Mouse (Mus musculus): ENCODE measurements around the gene Ereg.
A peak's percentile ranks its signal among the peaks of the same experiment; 100 is the strongest.

Gene Ereg

GRCm38 (mm10) chr5:91074450-91074950 is at the start of gene Ereg:
TSS of gene Ereg (plus strand) at chr5:91074622.
- peak; percentile 43 for DNase-seq (ENCODE audit: low spot score)

- DNase-seq (ENCODE audit: low spot score) = no peak
These were observed 47.3 kb upstream of the Ereg start, which contains the start of gene Epgn for GRCm38 (mm10) chr5:91027164-91027563. TSS of gene Epgn (plus strand) at chr5:91027464.

DNA sequence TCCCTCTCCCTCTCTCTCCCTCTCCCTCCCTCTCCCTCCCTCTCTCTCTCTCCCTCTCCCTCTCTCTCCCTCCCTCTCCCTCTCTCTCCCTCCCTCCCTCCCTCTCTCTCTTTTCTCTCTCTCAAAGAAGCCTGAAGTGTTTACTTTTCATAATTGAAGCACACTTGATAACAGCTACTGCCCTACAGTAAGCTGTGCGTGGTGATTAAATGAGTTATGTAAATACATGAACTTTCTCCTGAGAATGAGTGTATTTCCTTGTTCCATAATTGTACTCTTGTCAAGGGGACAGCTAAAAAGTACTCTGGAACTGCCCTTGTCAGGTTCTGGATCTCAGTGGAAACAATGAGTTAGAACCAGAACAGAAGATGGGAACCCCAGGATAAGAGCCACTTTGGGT is 46.6 kb upstream of the Ereg start:
- DNase-seq (ENCODE audit: low spot score) = no peak

- no peak for DNase-seq (ENCODE audit: low spot score)
These were observed 43.8 kb upstream of the Ereg start for GRCm38 (mm10) chr5:91030629-91031028.

GRCm38 (mm10) chr5:91035341-91035740 is 39.1 kb upstream of the Ereg start:
- DNase-seq (ENCODE audit: low spot score) = no peak

DNA sequence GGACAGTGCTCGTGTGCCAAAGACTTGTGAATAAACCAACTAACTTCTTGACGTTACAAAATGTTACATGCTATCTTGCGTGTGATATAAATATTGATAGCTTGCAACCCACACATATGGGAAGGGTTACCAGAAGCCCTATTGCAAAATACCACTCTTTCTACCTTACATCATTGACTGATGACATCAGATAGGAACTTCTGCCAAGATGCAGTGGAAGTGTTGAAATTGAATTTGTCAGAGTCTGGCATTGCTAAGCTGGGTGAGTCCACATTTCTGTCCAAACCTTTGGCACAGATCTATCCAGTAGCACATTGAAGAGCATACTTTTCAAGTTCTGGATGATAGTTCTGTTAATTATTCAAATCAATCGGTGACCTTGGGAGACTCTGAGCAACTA is 37.8 kb upstream of the Ereg start:
- DNase-seq (ENCODE audit: low spot score) = no peak

DNA sequence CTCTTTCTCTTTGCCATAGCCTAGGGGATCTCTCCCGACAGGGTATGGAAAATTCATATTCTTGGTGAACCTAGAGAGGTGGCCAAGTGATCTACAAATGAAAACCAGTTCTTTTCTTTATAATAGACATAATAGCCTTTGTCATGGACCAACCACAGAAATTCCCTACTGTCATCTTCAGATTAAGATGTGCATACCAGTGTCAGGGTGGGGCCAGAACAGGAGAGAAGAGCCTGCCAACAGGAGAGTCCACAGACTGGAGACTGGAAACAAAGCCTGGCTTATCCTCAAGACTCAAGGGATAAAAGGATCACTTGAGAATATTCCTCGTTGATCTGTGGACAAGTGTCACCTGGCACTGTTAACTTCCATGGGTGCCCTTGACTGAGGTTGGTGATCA is 36.7 kb upstream of the Ereg start:
- DNase-seq (ENCODE audit: low spot score) = no peak

DNA sequence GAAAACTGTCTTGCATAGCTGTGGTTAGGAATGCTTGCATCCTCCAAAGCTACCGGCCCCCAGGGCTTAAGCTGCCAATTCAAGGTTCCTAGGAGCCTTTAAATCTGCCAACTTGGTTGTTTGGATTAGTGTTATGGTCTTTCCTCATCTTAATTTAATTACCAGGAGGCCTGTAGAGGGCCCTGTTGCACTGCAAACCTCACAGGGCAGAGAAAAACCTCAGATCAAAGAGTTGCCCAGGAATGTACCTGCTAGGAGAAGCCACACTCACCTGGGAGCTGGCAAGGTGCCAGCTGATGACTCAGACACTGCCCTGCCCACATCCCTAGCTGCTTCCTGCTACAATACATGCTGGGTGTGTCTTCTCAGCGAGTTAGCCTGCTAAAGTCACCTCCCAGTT is 35.9 kb upstream of the Ereg start:
- DNase-seq (ENCODE audit: low spot score) = peak; percentile 33

DNA sequence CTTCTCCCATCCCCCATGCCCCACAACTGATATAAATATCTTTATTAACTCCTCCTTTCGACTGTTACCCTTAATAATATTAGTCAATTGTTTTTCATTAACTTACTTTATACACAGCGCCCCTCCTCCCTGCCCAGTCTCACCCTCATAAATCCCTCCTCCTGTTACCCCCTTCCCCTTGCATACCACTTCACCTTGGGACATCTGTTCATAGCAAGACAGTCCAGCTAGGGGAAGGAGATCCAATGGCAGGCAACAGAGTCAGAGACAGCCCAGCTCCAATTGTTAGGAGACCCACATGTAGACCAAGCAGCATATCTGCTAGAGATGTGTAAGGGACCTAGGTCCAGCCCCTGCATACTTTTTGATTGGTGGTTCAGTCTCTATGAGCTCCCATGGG is 35.5 kb upstream of the Ereg start:
- DNase-seq (ENCODE audit: low spot score) = no peak

DNA sequence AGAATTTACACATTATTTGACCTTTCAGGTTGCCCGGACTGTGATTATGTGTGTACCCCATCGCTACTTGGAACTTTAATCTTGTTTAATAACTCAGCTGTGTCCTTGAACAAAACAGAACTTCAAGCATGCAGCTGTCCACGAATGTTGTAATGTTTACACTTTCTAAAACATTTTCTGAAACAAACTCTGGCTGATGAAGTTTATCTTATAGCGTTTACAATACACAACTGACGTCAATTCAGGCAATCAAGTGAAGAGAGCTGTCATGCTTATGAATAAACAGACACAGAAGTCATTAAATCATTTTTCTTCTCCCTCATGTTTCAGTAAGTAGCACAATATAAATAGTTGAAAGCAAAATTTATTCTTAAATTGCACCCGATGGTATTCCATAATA is 26.4 kb upstream of the Ereg start:
- no peak for DNase-seq (ENCODE audit: low spot score)

GRCm38 (mm10) chr5:91048397-91048796 is 26.0 kb upstream of the Ereg start:
- no peak for DNase-seq (ENCODE audit: low spot score)

DNA sequence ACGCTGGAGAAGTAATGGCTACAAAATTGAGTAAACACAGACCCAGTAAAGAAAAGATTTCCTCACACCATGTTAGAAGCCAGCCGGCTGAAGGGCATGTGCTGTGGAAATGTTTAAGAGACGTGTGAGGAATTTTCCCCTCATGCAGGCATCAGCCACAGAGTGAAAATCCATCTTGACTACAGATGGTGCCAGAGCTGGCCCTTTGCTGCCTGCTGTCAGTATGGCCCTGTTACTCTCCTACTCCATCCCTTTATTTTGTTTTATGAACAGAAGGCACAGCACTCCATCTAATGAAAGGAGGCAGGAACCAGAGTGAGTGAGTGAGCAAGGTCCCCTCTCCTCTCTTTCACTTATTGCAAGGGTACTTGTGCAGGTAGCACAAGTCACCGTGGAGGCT is 2.1 kb upstream of the Ereg start:
- DNase-seq (ENCODE audit: low spot score) = no peak

GRCm38 (mm10) chr5:91073626-91074025 is 796 bp upstream of the Ereg start:
- no peak for DNase-seq (ENCODE audit: low spot score)

DNA sequence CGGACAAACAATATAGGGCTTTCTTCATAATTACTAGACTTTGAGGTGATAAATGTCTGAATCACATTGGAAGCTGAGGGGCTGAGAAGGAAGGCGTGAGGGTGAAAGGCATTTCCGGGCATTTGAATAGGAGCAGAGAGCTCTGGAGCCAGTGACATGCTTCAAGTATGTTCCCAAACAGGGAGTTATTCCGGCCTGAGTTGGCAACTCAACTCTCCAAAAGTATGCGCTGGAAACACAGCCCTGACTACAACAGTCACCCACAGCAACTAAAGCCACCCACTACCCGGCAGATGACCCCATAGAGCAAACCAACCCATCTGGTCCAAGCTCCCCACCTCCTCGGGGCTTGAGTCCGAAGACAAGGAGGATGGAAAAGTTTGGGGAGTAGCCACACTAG is 396 bp upstream of the Ereg start:
- DNase-seq (ENCODE audit: low spot score) = no peak

GRCm38 (mm10) chr5:91075021-91075420 is 599 bp downstream of the Ereg start:
- no peak for DNase-seq (ENCODE audit: low spot score)

- DNase-seq (ENCODE audit: low spot score) = no peak
These were observed 8.6 kb downstream of the Ereg start for GRCm38 (mm10) chr5:91083016-91083415.

DNA sequence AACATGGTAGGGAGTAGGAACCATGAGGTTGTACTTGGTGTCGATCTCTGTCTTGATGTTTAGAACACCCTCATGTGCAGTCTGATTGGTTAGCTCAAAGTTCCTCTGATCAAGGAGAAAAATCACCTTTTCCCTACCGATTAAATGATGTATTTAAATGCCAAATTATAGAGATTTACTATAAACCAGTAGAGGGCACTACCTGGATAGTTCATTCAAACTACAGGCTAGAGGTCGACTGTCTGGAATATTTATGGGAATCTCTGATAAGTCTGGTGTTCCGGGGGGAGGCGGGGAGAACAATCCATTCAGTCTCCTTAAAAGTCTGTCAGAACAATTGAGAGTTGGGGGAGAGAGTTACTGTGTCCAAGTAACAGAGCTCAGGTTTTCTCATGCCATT is 10.9 kb downstream of the Ereg start:
- DNase-seq (ENCODE audit: low spot score) = no peak

GRCm38 (mm10) chr5:91090301-91090700 is 15.9 kb downstream of the Ereg start:
- no peak for DNase-seq (ENCODE audit: low spot score)

DNA sequence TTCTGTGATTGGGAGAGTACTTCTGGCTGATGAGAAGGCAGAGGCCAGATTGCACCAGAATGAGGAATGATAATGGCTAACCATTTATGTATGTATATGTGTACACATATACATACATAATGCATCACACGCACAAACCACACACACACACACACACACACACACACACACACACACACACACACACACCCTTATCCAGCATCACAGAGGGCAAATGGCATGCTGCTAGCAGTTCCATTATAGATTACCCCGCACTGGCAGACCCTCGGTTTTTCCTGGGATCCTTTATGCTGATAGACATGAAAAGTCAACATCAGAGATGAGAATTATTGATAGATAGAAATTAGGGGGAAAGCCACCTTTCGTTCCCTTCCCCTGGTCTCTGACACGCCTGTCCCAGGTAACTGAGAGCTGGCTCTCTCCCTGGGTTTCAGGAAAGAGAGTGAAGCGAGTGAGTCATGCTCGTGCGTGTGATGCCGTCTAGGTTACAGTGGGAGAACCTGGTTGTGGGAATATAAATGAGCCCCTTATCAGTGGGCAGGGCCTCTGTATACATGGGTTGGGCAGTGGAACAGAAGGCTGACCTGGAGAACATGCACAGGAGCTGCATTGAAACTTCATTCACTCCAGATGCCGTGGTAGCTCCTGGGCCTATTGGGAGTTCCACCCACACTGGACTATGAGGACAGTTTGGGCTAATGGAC is 23.6 kb downstream of the Ereg start:
- no peak for DNase-seq (ENCODE audit: low spot score)

DNA sequence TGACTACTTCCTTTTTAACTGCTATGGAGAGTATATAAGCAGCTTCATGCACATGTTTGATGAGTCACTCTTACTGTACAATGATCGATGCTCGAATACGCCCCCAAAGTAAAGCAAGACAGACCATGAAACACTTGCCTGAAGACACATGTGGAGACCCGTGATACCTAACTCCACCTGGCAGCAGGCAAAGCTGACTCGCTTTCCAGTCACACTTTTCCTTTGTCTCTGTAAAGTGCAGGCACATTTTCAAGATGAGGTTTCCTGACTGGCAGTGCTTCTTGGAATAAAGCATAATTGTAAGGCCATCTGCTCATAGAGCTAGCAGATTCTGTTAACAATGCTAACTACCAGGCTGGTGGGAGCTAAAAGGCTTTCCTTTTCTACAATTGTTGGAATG is 27.3 kb downstream of the Ereg start:
- DNase-seq (ENCODE audit: low spot score) = no peak

DNA sequence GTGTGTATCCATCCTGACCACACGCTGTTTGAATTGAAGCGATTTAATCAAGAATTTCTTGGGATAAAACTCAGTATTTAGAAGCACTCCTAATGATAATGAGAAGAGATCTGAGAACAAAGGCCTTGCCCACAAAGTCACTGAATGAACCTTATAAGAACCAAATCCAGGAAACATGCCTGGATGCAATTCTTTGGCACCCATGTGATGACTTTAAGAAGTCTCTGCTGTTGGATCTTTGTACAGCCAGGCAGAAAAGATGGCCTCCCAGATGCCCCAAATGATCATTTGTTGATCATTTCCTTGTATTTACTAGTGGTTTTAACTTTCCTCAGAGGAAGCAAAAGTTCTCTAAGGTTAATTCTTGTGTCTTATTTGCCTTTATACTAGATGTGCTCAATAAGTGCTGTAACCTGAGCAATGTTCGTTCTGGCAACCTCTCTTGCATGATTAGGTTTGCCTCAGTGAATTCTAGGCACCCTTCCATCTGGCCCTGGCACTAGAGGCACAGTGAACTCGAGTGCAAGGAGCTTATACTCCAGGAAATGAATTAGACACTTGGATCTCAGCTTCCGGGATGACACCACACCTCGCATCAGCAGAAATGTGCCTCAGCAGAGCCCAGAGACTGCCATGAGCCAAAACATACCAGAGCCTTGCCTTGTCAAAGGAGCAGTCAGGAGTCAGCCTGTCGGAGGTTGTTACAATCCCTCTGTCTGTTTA is 29.7 kb downstream of the Ereg start:
- DNase-seq (ENCODE audit: low spot score) = no peak

DNA sequence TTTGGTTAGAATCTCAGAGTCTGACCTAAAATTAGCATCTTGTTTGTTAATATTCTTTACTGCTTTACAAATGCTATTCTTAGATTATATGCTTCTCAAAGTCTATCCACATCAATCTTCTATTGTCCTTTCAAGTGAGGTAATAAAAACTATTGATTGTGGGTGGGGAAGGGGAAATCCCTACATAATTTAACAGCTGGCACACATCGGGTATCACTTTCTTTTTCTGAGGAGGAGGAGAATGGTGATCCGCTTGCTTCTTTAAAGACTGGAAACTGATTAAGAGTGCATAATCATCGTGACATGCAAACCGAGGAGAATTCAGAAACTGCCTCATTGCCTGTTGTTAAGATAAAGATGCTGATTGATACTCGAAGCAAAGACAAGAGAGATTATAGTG is 31.8 kb downstream of the Ereg start:
- no peak for DNase-seq (ENCODE audit: low spot score)

DNA sequence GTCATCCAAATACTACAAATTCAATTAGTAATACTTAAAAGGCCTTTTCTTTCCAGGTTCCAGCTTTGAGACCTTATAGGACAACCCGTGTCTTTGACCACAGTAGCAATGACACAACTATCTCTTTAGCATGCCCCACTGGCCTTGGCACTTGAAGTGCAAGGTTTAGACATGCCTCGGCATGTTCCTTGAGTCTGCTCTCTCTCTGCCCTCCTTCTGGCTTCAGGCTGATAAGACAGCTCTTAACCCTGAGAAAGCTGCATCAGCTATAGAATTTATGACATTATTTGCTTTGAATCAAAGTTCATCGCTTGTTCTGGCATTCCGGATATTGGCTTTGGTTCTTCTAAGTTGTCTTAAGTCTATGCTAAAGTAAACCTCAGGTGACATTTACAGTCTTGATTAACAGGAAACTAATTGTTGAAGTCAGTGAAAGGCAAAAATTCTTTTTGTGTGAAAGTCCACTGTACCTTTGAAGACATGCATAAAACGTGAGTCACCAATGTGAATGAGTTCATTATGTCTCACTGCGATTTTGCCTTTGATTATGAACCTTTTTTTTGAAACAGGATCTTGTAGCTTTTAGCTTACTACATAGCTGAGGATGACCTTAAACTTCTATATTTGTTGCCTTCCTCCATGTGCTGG is 35.7 kb downstream of the Ereg start:
- DNase-seq (ENCODE audit: low spot score) = no peak

Measured in ovary, adult 18-20 months (tissue).